Mouse (Mus musculus) bone marrow, adult 2 months (tissue): ENCODE measurements around the gene Dct.

Source experiments
- CTCF ChIP-seq: fragments of 200-500 bp; IDR thresholded peaks from 2 replicates; pipeline ENCODE4 v1.5.1; 2011; ENCODE audit warnings: low read length, control low read depth; ENCODE audit not compliant: control insufficient read depth, insufficient read depth
- POLR2A ChIP-seq: fragments of 200-500 bp; IDR thresholded peaks from 2 replicates; pipeline ENCODE4 v1.6.1; 2011; ENCODE audit warnings: low read depth, mild to moderate bottlenecking, control low read depth, low read length, borderline replicate concordance; ENCODE audit not compliant: control insufficient read depth

DNA sequence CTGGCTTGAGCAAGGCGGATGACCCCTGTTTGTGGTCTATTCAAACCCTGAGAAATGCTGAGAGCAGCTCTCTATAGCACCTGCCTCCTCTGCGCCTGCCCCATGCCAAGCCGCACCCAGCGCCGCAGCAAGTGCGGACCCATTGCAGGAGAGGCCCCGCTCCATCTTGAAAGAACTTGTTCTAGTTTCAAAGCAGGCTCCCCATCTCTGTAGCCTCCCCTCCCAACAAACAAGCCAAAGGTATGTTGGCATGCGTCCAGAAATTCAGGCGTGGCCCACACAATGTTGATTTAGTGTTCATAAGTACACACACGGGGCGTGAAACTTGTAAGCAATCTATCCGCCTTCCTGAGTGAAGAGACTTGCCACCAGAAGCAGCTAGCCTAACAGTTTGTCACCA lies 1.1 kb downstream of the Dct start:
- TF ChIP-seq CTCF = no peak
- TF ChIP-seq POLR2A = no peak
